ENCODE assay signal across 8 mouse cellular contexts in genomic region chr11:60811054-60811460, GRCm38 (mm10). TPM values are rescaled to one million over a fixed set of nuclear protein-coding genes. Genes with fewer than 3 reads are reported as not detected.
DNase-seq lines count a peak whose midpoint lies in the region; ATAC-seq and TF ChIP-seq lines count a peak whose summit lies in the region.

No protein-coding gene starts in this region.

- under 1% methylated on average over 29 of the region's 29 CpGs for WGBS in hindbrain, postnatal 0 days

- H3K4me2 ChIP-seq in hindbrain, postnatal 0 days (ENCODE audit: low read depth, low read length): peak overlapping the region; percentile 70

- no peak for TF ChIP-seq CTCF in gastrocnemius, adult 2 months (IDR thresholded peaks at IDR 0.05)
- no peak for TF ChIP-seq CTCF in hindbrain, postnatal 0 days (IDR thresholded peaks at IDR 0.05; ENCODE audit: low read depth)

- DNase-seq in ZHBTc4 (ENCODE audit: low read depth, low spot score): peak; percentile 99
- DNase-seq in gastrocnemius, adult 2 months: peak; percentile 97
- DNase-seq in hindbrain, postnatal 0 days (ENCODE audit: low spot score): peak; percentile 92
- peak; percentile 67 to 89 for DNase-seq in left cerebral cortex, adult 8-10 months (ENCODE audit: low spot score in 2 of 2)
- peak; percentile 94 to 95 for DNase-seq in right cerebral cortex, postnatal 10 days (ENCODE audit: low spot score in 2 of 2)
- peak; percentile 91 for DNase-seq in urinary bladder, postnatal 25 days (ENCODE audit: low spot score)

- intact Hi-C loops in gastrocnemius, adult 2 months (cut with DNase I): no loop called here

- H3K4me3 ChIP-seq in gastrocnemius, adult 2 months: peak overlapping the region; percentile 69
- peak overlapping the region; percentile 42 for H3K4me3 ChIP-seq in hindbrain, postnatal 0 days (ENCODE audit: low read length)
- peak overlapping the region; percentile 91 for H3K4me3 ChIP-seq in megakaryocyte, embryonic 14.5 days (replicated peaks)

- H3K4me1 ChIP-seq in hindbrain, postnatal 0 days (ENCODE audit: insufficient read depth, low read length): peaks cover 6% of the 10 kb centered on the region; the same call in 1 of the 2 replicates
- peaks cover 34% of the 10 kb centered on the region for H3K4me1 ChIP-seq in megakaryocyte, embryonic 14.5 days

- H3K9me3 ChIP-seq in hindbrain, postnatal 0 days (ENCODE audit: low read length): no peaks in the 10 kb centered on the region
- 0 out of 2 replicates have a peak, but pooled peaks cover 5% of the 10 kb centered on the region for H3K9me3 ChIP-seq in megakaryocyte, embryonic 14.5 days

- no peaks in the 10 kb centered on the region for H3K36me3 ChIP-seq in hindbrain, postnatal 0 days (ENCODE audit: insufficient read depth, low read length)
- H3K36me3 ChIP-seq in megakaryocyte, embryonic 14.5 days (replicated peaks; ENCODE audit: low read length): peaks cover 3% of the 10 kb centered on the region

- H3K9ac ChIP-seq in hindbrain, postnatal 0 days (replicated peaks; ENCODE audit: low read length): no peak overlapping the region

- peak overlapping the region; percentile 83 for H3K27ac ChIP-seq in gastrocnemius, adult 2 months
- no peak overlapping the region for H3K27ac ChIP-seq in hindbrain, postnatal 0 days

- ATAC-seq in common myeloid progenitor, adult 5-6 weeks (replicated peaks; ENCODE audit: low read depth, poor library complexity, severe bottlenecking): peak; percentile 99
- peak; percentile 100 for ATAC-seq in hindbrain, postnatal 0 days

- no peaks in the 10 kb centered on the region for H3K27me3 ChIP-seq in hindbrain, postnatal 0 days (ENCODE audit: insufficient read depth, low read length)
- H3K27me3 ChIP-seq in megakaryocyte, embryonic 14.5 days (replicated peaks): no peaks in the 10 kb centered on the region

RNA-seq across cellular contexts. Expression of gene Shmt1, which starts 0.5 kb away (rescaled TPM):
- 71.9 and 77.1 TPM in 2 replicates for total RNA-seq in common myeloid progenitor, adult 5-6 weeks (2017)
- 10 to 100 TPM in 1 of 2 experiments, 1 to 10 TPM in 1; 8.3 to 10.0 TPM for total RNA-seq in gastrocnemius, adult 2 months (2021)
- total RNA-seq in hindbrain, postnatal 0 days (2014; rRNA removed): 11.9 and 14.4 TPM in 2 replicates
- polyA plus RNA-seq in hindbrain, postnatal 0 days (2015; fragmentation: Nextera tagmentation; extraction: Ambion mirVana): 7.8 and 10.9 TPM in 2 replicates
- 1 to 10 TPM; 4.0 to 7.1 (median 5.6) TPM for total RNA-seq in left cerebral cortex, adult 8-10 months (2022)
- polyA plus RNA-seq in megakaryocyte, embryonic 14.5 days (2012; ENCODE audit: insufficient read depth, low replicate concordance): 0.75 and 7.4 TPM in 2 replicates

RNA-seq across cellular contexts. Expression of gene Dhrs7b, which starts 19.4 kb away (rescaled TPM):
- 10.7 and 14.1 TPM in 2 replicates for total RNA-seq in common myeloid progenitor, adult 5-6 weeks (2017)
- 10 to 100 TPM; 20.8 to 23.0 TPM for total RNA-seq in gastrocnemius, adult 2 months (2021)
- total RNA-seq in hindbrain, postnatal 0 days (2014; rRNA removed): 29.8 and 30.7 TPM in 2 replicates
- polyA plus RNA-seq in hindbrain, postnatal 0 days (2015; fragmentation: Nextera tagmentation; extraction: Ambion mirVana): 38.2 and 38.5 TPM in 2 replicates
- total RNA-seq in left cerebral cortex, adult 8-10 months (2022): 10 to 100 TPM; 27.6 to 30.0 (median 29.5) TPM
- polyA plus RNA-seq in megakaryocyte, embryonic 14.5 days (2012; ENCODE audit: insufficient read depth, low replicate concordance): 3.3 TPM in 1 of 2 replicates, not detected in the other

RNA-seq across cellular contexts. Expression of gene Smcr8, which starts 33.7 kb away (rescaled TPM):
- 15.3 and 21.3 TPM in 2 replicates for total RNA-seq in common myeloid progenitor, adult 5-6 weeks (2017)
- total RNA-seq in gastrocnemius, adult 2 months (2021): 10 to 100 TPM; 19.8 to 20.1 TPM
- total RNA-seq in hindbrain, postnatal 0 days (2014; rRNA removed): 14.6 and 15.2 TPM in 2 replicates
- 3.1 TPM in 2 replicates for polyA plus RNA-seq in hindbrain, postnatal 0 days (2015; fragmentation: Nextera tagmentation; extraction: Ambion mirVana)
- 10 to 100 TPM; 31.7 to 35.9 (median 32.7) TPM for total RNA-seq in left cerebral cortex, adult 8-10 months (2022)
- polyA plus RNA-seq in megakaryocyte, embryonic 14.5 days (2012; ENCODE audit: insufficient read depth, low replicate concordance): 0.50 TPM in 1 of 2 replicates, not detected in the other

RNA-seq across cellular contexts. Expression of gene Top3a, which starts 33.9 kb away (rescaled TPM):
- total RNA-seq in common myeloid progenitor, adult 5-6 weeks (2017): 19.3 and 29.9 TPM in 2 replicates
- total RNA-seq in gastrocnemius, adult 2 months (2021): 1 to 10 TPM; 4.5 to 4.7 TPM
- 10.5 and 11.0 TPM in 2 replicates for total RNA-seq in hindbrain, postnatal 0 days (2014; rRNA removed)
- 3.9 and 4.6 TPM in 2 replicates for polyA plus RNA-seq in hindbrain, postnatal 0 days (2015; fragmentation: Nextera tagmentation; extraction: Ambion mirVana)
- 1 to 10 TPM; 5.4 to 7.2 (median 6.6) TPM for total RNA-seq in left cerebral cortex, adult 8-10 months (2022)
- 1.9 and 4.7 TPM in 2 replicates for polyA plus RNA-seq in megakaryocyte, embryonic 14.5 days (2012; ENCODE audit: insufficient read depth, low replicate concordance)
